Mouse (Mus musculus): ENCODE results near the gene Fggy. TPM values are rescaled to one million over a fixed set of nuclear protein-coding genes. Genes with fewer than 3 reads are reported as not detected.

Fggy gene
- total RNA-seq, 1 experiment, result 8.2 TPM

- in situ Hi-C loops (cut with MboI; ENCODE audit: low sequenced_read_pairs in 2 of 2, unreplicated experiment in 2 of 2), result loop anchor here (25.0 kb wide), 1 partner anchor 888 kb away; no protein-coding TSS in a partner anchor
- no peak overlapping the region; the same call in 1 of the 2 replicates for H3K27ac ChIP-seq (ENCODE audit: insufficient read depth, low read depth, low read length, poor library complexity, severe bottlenecking)
- H3K9ac ChIP-seq (ENCODE audit: insufficient read depth, low read depth, low read length, poor library complexity, severe bottlenecking), result no peak overlapping the region
- DNase-seq (ENCODE audit: low read depth, low spot score), result peak; percentile 2
- no peak for TF ChIP-seq MAFK (IDR thresholded peaks at IDR 0.05; ENCODE audit: insufficient read depth, low read depth, low read length)
- no peak overlapping the region for H3K4me3 ChIP-seq (ENCODE audit: insufficient read depth in 1 of 2, low read depth in 1 of 2, low read length in 2 of 2, poor library complexity in 1 of 2, severe bottlenecking in 1 of 2)
- H3K9me3 ChIP-seq (ENCODE audit: control insufficient read depth, insufficient read depth, low read depth, low read length), result no peaks in the 10 kb centered on the region
- no peaks in the 10 kb centered on the region for H3K36me3 ChIP-seq (ENCODE audit: control insufficient read depth, insufficient read depth, low read length, poor library complexity, severe bottlenecking)
- H3K4me1 ChIP-seq (ENCODE audit: control insufficient read depth in 2 of 2, insufficient read depth in 2 of 2, low read length in 2 of 2, poor library complexity in 1 of 2), result peaks cover 0 to 5% of the 10 kb centered on the region in 2 experiments; a peak in 1 of 4 replicates
Measured at GRCm38 (mm10) chr4:95899926-95900712, 342.8 kb downstream of the Fggy start.

DNA sequence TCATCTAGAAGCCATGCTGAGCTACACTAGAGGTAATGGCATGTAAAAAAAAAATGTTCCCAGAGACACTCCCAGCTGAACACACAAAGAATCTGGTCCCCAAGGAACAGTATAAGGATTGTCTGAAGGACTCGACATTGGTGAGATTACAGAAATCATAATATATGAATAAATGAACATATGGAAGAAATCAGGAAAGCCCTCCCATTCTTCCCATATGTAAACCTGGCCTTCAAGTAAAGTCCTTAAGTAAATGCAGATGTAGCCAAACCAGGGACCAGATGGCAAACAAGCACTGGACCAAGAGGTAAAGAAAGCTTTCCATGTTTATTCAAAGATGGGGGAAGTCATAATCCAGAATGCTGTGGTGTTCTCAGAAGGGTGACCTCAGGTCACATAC lies 343.5 kb downstream of the Fggy start:
- Histone ChIP-seq H3K4me1 (ENCODE audit: control insufficient read depth in 2 of 2, insufficient read depth in 2 of 2, low read length in 2 of 2, poor library complexity in 1 of 2) (peaks cover 0 to 5% of the 10 kb centered on the region in 2 experiments; a peak in 1 of 4 replicates), H3K9ac (ENCODE audit: insufficient read depth, low read depth, low read length, poor library complexity, severe bottlenecking) (no peak overlapping the region), H3K4me3 (ENCODE audit: insufficient read depth in 1 of 2, low read depth in 1 of 2, low read length in 2 of 2, poor library complexity in 1 of 2, severe bottlenecking in 1 of 2) (no peak overlapping the region), H3K9me3 (ENCODE audit: control insufficient read depth, insufficient read depth, low read depth, low read length) (no peaks in the 10 kb centered on the region), H3K27ac (ENCODE audit: insufficient read depth, low read depth, low read length, poor library complexity, severe bottlenecking) (no peak overlapping the region), H3K36me3 (ENCODE audit: control insufficient read depth, insufficient read depth, low read length, poor library complexity, severe bottlenecking) (no peaks in the 10 kb centered on the region)
- in situ Hi-C loops (cut with MboI; ENCODE audit: low sequenced_read_pairs in 2 of 2, unreplicated experiment in 2 of 2), result loop anchor here in 1 of 2 experiments (25.0 kb wide), 1 partner anchor 889 kb away; no protein-coding TSS in a partner anchor
- DNase-seq (ENCODE audit: low read depth, low spot score), result no peak
- no peak for TF ChIP-seq CHD2 (IDR thresholded peaks at IDR 0.05; ENCODE audit: low read depth, low read length)
- no peak for TF ChIP-seq HCFC1 (IDR thresholded peaks at IDR 0.05; ENCODE audit: borderline replicate concordance, insufficient read depth, low read length)
- no peak for TF ChIP-seq ZNF384 (IDR thresholded peaks at IDR 0.05; ENCODE audit: low read depth, low read length)
- TF ChIP-seq MAFK (IDR thresholded peaks at IDR 0.05; ENCODE audit: insufficient read depth, low read depth, low read length), result no peak
- no peak for TF ChIP-seq ZC3H11A (IDR thresholded peaks at IDR 0.05; ENCODE audit: borderline replicate concordance, low read depth, low read length)

GRCm38 (mm10) chr4:95906141-95906540 lies 348.8 kb downstream of the Fggy start:
- H3K4me3 ChIP-seq (ENCODE audit: insufficient read depth in 1 of 2, low read depth in 1 of 2, low read length in 2 of 2, poor library complexity in 1 of 2, severe bottlenecking in 1 of 2), result no peak overlapping the region
- in situ Hi-C loops (cut with MboI; ENCODE audit: low sequenced_read_pairs in 2 of 2, unreplicated experiment in 2 of 2), result loop anchor here in 1 of 2 experiments (25.0 kb wide), 1 partner anchor 894 kb away; no protein-coding TSS in a partner anchor
- H3K9me3 ChIP-seq (ENCODE audit: control insufficient read depth, insufficient read depth, low read depth, low read length), result no peaks in the 10 kb centered on the region
- DNase-seq (ENCODE audit: low read depth, low spot score), result no peak
- H3K4me1 ChIP-seq (ENCODE audit: control insufficient read depth in 2 of 2, insufficient read depth in 2 of 2, low read length in 2 of 2, poor library complexity in 1 of 2), result no peaks in the 10 kb centered on the region
- H3K36me3 ChIP-seq (ENCODE audit: control insufficient read depth, insufficient read depth, low read length, poor library complexity, severe bottlenecking), result no peaks in the 10 kb centered on the region
- TF ChIP-seq ZNF384 (IDR thresholded peaks at IDR 0.05; ENCODE audit: low read depth, low read length), result no peak
- no peak for TF ChIP-seq CHD2 (IDR thresholded peaks at IDR 0.05; ENCODE audit: low read depth, low read length)
- TF ChIP-seq ZC3H11A (IDR thresholded peaks at IDR 0.05; ENCODE audit: borderline replicate concordance, low read depth, low read length), result no peak
- no peak for TF ChIP-seq MAFK (IDR thresholded peaks at IDR 0.05; ENCODE audit: insufficient read depth, low read depth, low read length)
- TF ChIP-seq HCFC1 (IDR thresholded peaks at IDR 0.05; ENCODE audit: borderline replicate concordance, insufficient read depth, low read length), result no peak
- H3K27ac ChIP-seq (ENCODE audit: insufficient read depth, low read depth, low read length, poor library complexity, severe bottlenecking), result no peak overlapping the region
- no peak overlapping the region for H3K9ac ChIP-seq (ENCODE audit: insufficient read depth, low read depth, low read length, poor library complexity, severe bottlenecking)

DNA sequence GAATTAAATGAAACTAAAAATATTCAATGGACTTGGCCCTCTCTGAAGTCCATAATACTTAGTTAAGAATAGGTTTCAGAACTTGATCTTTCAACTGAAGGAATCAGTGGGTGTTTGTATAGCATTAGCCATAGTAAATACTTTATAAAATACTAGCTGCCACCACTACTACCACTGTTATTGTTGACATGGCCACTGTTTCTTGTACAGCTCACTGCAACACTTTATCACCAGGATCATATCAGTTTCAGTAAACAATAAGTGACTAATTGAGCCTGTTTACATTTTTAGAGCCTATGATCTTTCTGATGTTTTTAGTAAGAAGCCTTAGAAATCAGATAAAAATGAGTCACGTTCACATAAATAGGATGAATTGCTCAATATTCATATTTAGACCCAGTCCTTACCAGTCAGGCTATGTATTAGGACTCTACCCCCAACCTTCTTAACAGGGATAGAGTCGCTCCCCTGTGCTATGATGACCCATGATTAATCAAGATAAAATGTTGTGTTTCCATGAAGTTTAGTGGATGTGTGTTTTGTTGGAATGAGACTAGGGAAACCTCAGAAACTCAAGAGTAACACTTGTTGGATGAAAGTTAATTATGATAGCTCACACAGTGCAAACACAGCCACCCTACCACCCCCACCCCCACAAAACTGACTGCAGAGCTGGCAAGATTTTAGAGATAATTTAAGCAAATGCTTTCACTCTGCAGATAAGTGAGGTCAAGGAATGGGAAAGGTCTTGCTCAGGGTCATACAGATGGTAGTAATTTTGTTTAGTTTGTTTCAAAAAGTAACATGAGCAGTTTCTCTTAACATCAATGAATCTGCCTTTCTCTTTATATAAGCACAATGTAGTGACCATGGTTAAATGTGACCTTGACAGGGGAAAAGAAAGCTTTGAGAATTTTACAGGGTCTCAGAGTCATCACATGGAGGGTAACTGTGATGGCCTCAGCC lies 352.7 kb downstream of the Fggy start:
- Histone ChIP-seq H3K36me3 (ENCODE audit: control insufficient read depth, insufficient read depth, low read length, poor library complexity, severe bottlenecking) (no peaks in the 10 kb centered on the region), H3K4me1 (ENCODE audit: control insufficient read depth in 2 of 2, insufficient read depth in 2 of 2, low read length in 2 of 2, poor library complexity in 1 of 2) (no peaks in the 10 kb centered on the region), H3K9me3 (ENCODE audit: control insufficient read depth, insufficient read depth, low read depth, low read length) (no peaks in the 10 kb centered on the region), H3K27ac (ENCODE audit: insufficient read depth, low read depth, low read length, poor library complexity, severe bottlenecking) (no peak overlapping the region), H3K4me3 (ENCODE audit: insufficient read depth in 1 of 2, low read depth in 1 of 2, low read length in 2 of 2, poor library complexity in 1 of 2, severe bottlenecking in 1 of 2) (no peak overlapping the region), H3K9ac (ENCODE audit: insufficient read depth, low read depth, low read length, poor library complexity, severe bottlenecking) (no peak overlapping the region)
- no peak for DNase-seq (ENCODE audit: low read depth, low spot score)
- in situ Hi-C loops (cut with MboI; ENCODE audit: low sequenced_read_pairs in 2 of 2, unreplicated experiment in 2 of 2), result loop anchor here in 1 of 2 experiments (25.0 kb wide), 1 partner anchor 898 kb away; no protein-coding TSS in a partner anchor
- TF ChIP-seq ZNF384 (IDR thresholded peaks at IDR 0.05; ENCODE audit: low read depth, low read length), result no peak
- TF ChIP-seq HCFC1 (IDR thresholded peaks at IDR 0.05; ENCODE audit: borderline replicate concordance, insufficient read depth, low read length), result no peak
- no peak for TF ChIP-seq MAFK (IDR thresholded peaks at IDR 0.05; ENCODE audit: insufficient read depth, low read depth, low read length)
- TF ChIP-seq CHD2 (IDR thresholded peaks at IDR 0.05; ENCODE audit: low read depth, low read length), result no peak
- TF ChIP-seq ZC3H11A (IDR thresholded peaks at IDR 0.05; ENCODE audit: borderline replicate concordance, low read depth, low read length), result no peak

All from ES-E14 (cell line).